In the genomic region with DNA sequence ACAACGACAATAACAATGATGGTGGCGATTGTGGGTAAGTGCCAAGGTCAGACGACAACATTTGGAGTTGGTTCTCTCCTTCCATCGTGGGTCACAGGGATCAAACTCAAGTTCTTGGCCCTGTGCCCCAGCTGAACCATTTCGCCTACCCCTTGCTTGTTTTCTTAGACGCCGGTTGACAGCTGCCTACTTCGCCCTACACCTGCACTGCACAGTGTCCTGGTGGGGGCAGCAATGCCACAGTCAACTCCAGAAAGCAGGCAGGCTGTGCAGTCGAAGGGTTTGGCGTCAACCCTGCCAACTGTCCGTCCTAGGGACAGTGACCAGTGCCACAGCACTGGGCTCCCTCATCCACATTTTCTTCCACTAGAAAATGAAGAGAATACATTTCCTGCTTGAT, we compare ENCODE assay signal across 15 mouse cellular contexts. TPM values are rescaled to one million over a fixed set of nuclear protein-coding genes. Genes with fewer than 3 reads are reported as not detected.
DNase-seq lines count a peak whose midpoint lies in the region; ATAC-seq and TF ChIP-seq lines count a peak whose summit lies in the region.
"Had no signal": no experiment of that assay in that cellular context is flagged by ENCODE, and none has a peak within 500 bp of the region (broad histone marks: within the 10 kb centered on the region; RNA-seq: fewer than 3 reads in every experiment).

No protein-coding gene starts in this region.

- no peaks in the 10 kb centered on the region for H3K9me3 ChIP-seq in kidney, embryonic 14.5 days (ENCODE audit: control insufficient read depth, low read length)
- no peaks in the 10 kb centered on the region for H3K9me3 ChIP-seq in kidney, embryonic 16.5 days (ENCODE audit: low read length)
- H3K9me3 ChIP-seq in CH12.LX (replicated peaks; ENCODE audit: low read length), result no peaks in the 10 kb centered on the region
- H3K9me3 ChIP-seq: forebrain, embryonic 10.5 days; heart, embryonic 15.5 days; intestine, embryonic 15.5 days; limb, embryonic 15.5 days; midbrain, embryonic 10.5 days; neural tube, embryonic 13.5 days had no signal

- no peak overlapping the region for H3K4me2 ChIP-seq in kidney, embryonic 14.5 days (replicated peaks; ENCODE audit: low read depth, low read length)
- H3K4me2 ChIP-seq in kidney, embryonic 16.5 days (replicated peaks; ENCODE audit: low read depth, low read length), result no peak overlapping the region; the same call in 1 of the 2 replicates
- H3K4me2 ChIP-seq in CH12.LX (ENCODE audit: insufficient read depth, low read depth, poor library complexity, severe bottlenecking), result no peak overlapping the region
- H3K4me2 ChIP-seq: heart, embryonic 15.5 days; hindbrain, embryonic 14.5 days; intestine, embryonic 15.5 days; limb, embryonic 15.5 days; neural tube, embryonic 13.5 days had no signal

- WGBS in heart, adult 2 months, result 38% methylated on average over 11 of the region's 11 CpGs
- 49% methylated on average over 11 of the region's 11 CpGs for WGBS in kidney, embryonic 14.5 days
- WGBS in kidney, embryonic 16.5 days, result 55% methylated on average over 11 of the region's 11 CpGs

- peak; percentile 25; the same call in 1 of the 2 replicates for TF ChIP-seq CTCF in heart, adult 2 months (IDR thresholded peaks at IDR 0.05)
- TF ChIP-seq CTCF in CH12.LX (conservative IDR thresholded peaks at IDR 0.05 in 1 of 2, IDR thresholded peaks at IDR 0.05 in 1 of 2; ENCODE audit: low read depth in 2 of 2, low read length in 2 of 2), result peak in 1 of 2 experiments; percentile 45; a peak in 2 of 4 replicates

- TF ChIP-seq POLR2A in heart, adult 2 months (IDR thresholded peaks at IDR 0.05; ENCODE audit: insufficient read depth, low read depth, low read length), result no peak
- no peak for TF ChIP-seq POLR2A in CH12.LX (IDR thresholded peaks at IDR 0.05; ENCODE audit: low read depth, low read length)

- 0 out of 2 replicates have a peak, but pooled peaks have one; percentile 10 for ATAC-seq in kidney, embryonic 14.5 days (ENCODE audit: low FRiP score, low TSS enrichment)
- ATAC-seq in kidney, embryonic 16.5 days (ENCODE audit: low FRiP score, low TSS enrichment), result no peak
- ATAC-seq: intestine, embryonic 15.5 days had no signal

- no peaks in the 10 kb centered on the region for H3K79me2 ChIP-seq in heart, adult 2 months (replicated peaks; ENCODE audit: control insufficient read depth, insufficient read depth, low read length)
- no peaks in the 10 kb centered on the region for H3K79me2 ChIP-seq in CH12.LX (replicated peaks; ENCODE audit: control insufficient read depth, extremely low read depth, insufficient read depth, poor library complexity, severe bottlenecking)

- no peak for TF ChIP-seq EP300 in heart, adult 2 months (IDR thresholded peaks at IDR 0.05; ENCODE audit: insufficient read depth, low read depth, low read length)
- no peak for TF ChIP-seq EP300 in CH12.LX (IDR thresholded peaks at IDR 0.05; ENCODE audit: low read length)

- H3K36me3 ChIP-seq in heart, adult 2 months (ENCODE audit: control insufficient read depth, insufficient read depth, low read length), result no peaks in the 10 kb centered on the region
- no peaks in the 10 kb centered on the region for H3K36me3 ChIP-seq in kidney, embryonic 14.5 days (ENCODE audit: control insufficient read depth, insufficient read depth, low read length)
- no peaks in the 10 kb centered on the region for H3K36me3 ChIP-seq in kidney, embryonic 16.5 days (ENCODE audit: insufficient read depth, low read length)
- no peaks in the 10 kb centered on the region for H3K36me3 ChIP-seq in CH12.LX (replicated peaks in 1 of 2; ENCODE audit: control insufficient read depth in 1 of 2, insufficient read depth in 1 of 2, low read length in 1 of 2)
- H3K36me3 ChIP-seq: forebrain, embryonic 10.5 days; heart, embryonic 15.5 days; intestine, embryonic 15.5 days; limb, embryonic 15.5 days; midbrain, embryonic 10.5 days; neural tube, embryonic 13.5 days had no signal

- DNase-seq in heart, adult 2 months, result no peak
- DNase-seq in heart, postnatal 36 days, result no peak
- no peak for DNase-seq in CH12.LX (ENCODE audit: extremely low read depth)
- peak; percentile 26 for DNase-seq in kidney, postnatal 14 days
- DNase-seq in cerebellum, postnatal 4 days (ENCODE audit: low spot score in 2 of 2), result no peak
- DNase-seq: gastrocnemius, postnatal 25 days had no signal

- no peaks in the 10 kb centered on the region for H3K4me1 ChIP-seq in heart, adult 2 months (ENCODE audit: control insufficient read depth, insufficient read depth, low read length)
- H3K4me1 ChIP-seq in kidney, embryonic 14.5 days (ENCODE audit: control insufficient read depth, insufficient read depth, low read length), result no peaks in the 10 kb centered on the region
- no peaks in the 10 kb centered on the region for H3K4me1 ChIP-seq in kidney, embryonic 16.5 days (ENCODE audit: insufficient read depth, low read length)
- peaks cover 0 to 2% of the 10 kb centered on the region in 2 experiments; a peak in 1 of 4 replicates for H3K4me1 ChIP-seq in CH12.LX (ENCODE audit: control insufficient read depth in 1 of 2, insufficient read depth in 2 of 2)

- H3K9ac ChIP-seq in heart, adult 2 months (ENCODE audit: low read depth, low read length), result no peak overlapping the region
- no peak overlapping the region for H3K9ac ChIP-seq in kidney, embryonic 14.5 days (ENCODE audit: low read depth, low read length)
- H3K9ac ChIP-seq in kidney, embryonic 16.5 days (replicated peaks; ENCODE audit: low read length), result no peak overlapping the region
- no peak overlapping the region for H3K9ac ChIP-seq in CH12.LX (ENCODE audit: insufficient read depth, low read depth)
- H3K9ac ChIP-seq: heart, embryonic 15.5 days; hindbrain, embryonic 14.5 days; intestine, embryonic 15.5 days; limb, embryonic 15.5 days; neural tube, embryonic 13.5 days had no signal

- dilution Hi-C loops in CH12.LX (cut with MboI; ENCODE audit: extremely low pct_ligation_motif_present, extremely low pct_unique_long_range_greater_than_20kb, low sequenced_read_pairs), result no loop called here

- no peak overlapping the region for H3K27ac ChIP-seq in heart, adult 2 months
- no peak overlapping the region for H3K27ac ChIP-seq in kidney, embryonic 14.5 days (ENCODE audit: low read depth, low read length)
- H3K27ac ChIP-seq in kidney, embryonic 16.5 days (ENCODE audit: low read length), result no peak overlapping the region
- H3K27ac ChIP-seq in CH12.LX (ENCODE audit: insufficient read depth, low read depth), result no peak overlapping the region
- H3K27ac ChIP-seq: forebrain, embryonic 10.5 days; heart, embryonic 15.5 days; hindbrain, embryonic 14.5 days; intestine, embryonic 15.5 days; limb, embryonic 15.5 days; midbrain, embryonic 10.5 days; neural tube, embryonic 13.5 days had no signal

- intact Hi-C loops in heart, adult 2 months (cut with DNase I), result loop anchor here (1.0 kb wide), 1 partner anchor 115 kb away; no protein-coding TSS in a partner anchor
- intact Hi-C loops in heart, postnatal 36 days (cut with DNase I), result loop anchor here (5.0 kb wide), 2 partner anchors 34 to 174 kb away; no protein-coding TSS in a partner anchor

- H3K4me3 ChIP-seq in heart, adult 2 months, result no peak overlapping the region
- no peak overlapping the region for H3K4me3 ChIP-seq in kidney, embryonic 14.5 days (ENCODE audit: low read length)
- H3K4me3 ChIP-seq in kidney, embryonic 16.5 days (ENCODE audit: low read length), result no peak overlapping the region
- H3K4me3 ChIP-seq in CH12.LX (replicated peaks in 1 of 3; ENCODE audit: low read depth in 2 of 3, low read length in 2 of 3, poor library complexity in 1 of 3), result no peak overlapping the region
- H3K4me3 ChIP-seq: forebrain, embryonic 10.5 days; heart, embryonic 15.5 days; intestine, embryonic 15.5 days; limb, embryonic 15.5 days; midbrain, embryonic 10.5 days; neural tube, embryonic 13.5 days had no signal

- peak; percentile 20 for TF ChIP-seq RAD21 in CH12.LX (IDR thresholded peaks at IDR 0.05; ENCODE audit: low read depth, low read length)

- in situ Hi-C loops in CH12.LX (cut with MboI; ENCODE audit: low pct_ligation_motif_present, low pct_unique_long_range_greater_than_20kb, low sequenced_read_pairs), result loop anchor here (5.0 kb wide), 1 partner anchor 39 kb away; no protein-coding TSS in a partner anchor

- H3K27me3 ChIP-seq in heart, adult 2 months (ENCODE audit: control insufficient read depth, insufficient read depth, low read length), result peaks cover 3% of the 10 kb centered on the region
- peaks cover 37% of the 10 kb centered on the region for H3K27me3 ChIP-seq in kidney, embryonic 14.5 days (ENCODE audit: control insufficient read depth, insufficient read depth, low read length)
- H3K27me3 ChIP-seq in kidney, embryonic 16.5 days (ENCODE audit: insufficient read depth, low read length), result peaks cover 30% of the 10 kb centered on the region
- peaks cover 90% of the 10 kb centered on the region for H3K27me3 ChIP-seq in CH12.LX (replicated peaks)

TF ChIP-seq in CH12.LX, 34 proteins besides CTCF, POLR2A, EP300 and RAD21 (continues in another document):
- TF ChIP-seq MAX (IDR thresholded peaks at IDR 0.05; ENCODE audit: low read length) (no peak), ETS1 (conservative IDR thresholded peaks at IDR 0.05; ENCODE audit: low read depth, low read length) (no peak), NELFE (IDR thresholded peaks at IDR 0.05; ENCODE audit: low read depth, low read length) (no peak), RCOR1 (conservative IDR thresholded peaks at IDR 0.05; ENCODE audit: low read depth, low read length) (no peak), ZKSCAN1 (IDR thresholded peaks at IDR 0.05; ENCODE audit: borderline replicate concordance, low read depth, low read length) (no peak), SIN3A (IDR thresholded peaks at IDR 0.05; ENCODE audit: low read length) (no peak), POLR2AphosphoS2 (IDR thresholded peaks at IDR 0.05; ENCODE audit: low read depth, low read length) (no peak), MYC (IDR thresholded peaks at IDR 0.05; ENCODE audit: low read depth, low read length) (no peak)

RNA-seq across cellular contexts. Expression of a gene that starts 4.1 kb away (rescaled TPM):
- not detected for total RNA-seq in heart, adult 2 months (2021)
- not detected in 2 replicates for polyA plus RNA-seq in heart, adult 2 months (2012; rRNA removed)
- not detected for total RNA-seq in heart, postnatal 36 days (2021)
- polyA plus RNA-seq in kidney, embryonic 14.5 days (2014; fragmentation: Nextera tagmentation; extraction: Ambion mirVana), result 14.2 and 18.5 TPM in 2 replicates
- polyA plus RNA-seq in kidney, embryonic 16.5 days (2015; fragmentation: Nextera tagmentation; extraction: Ambion mirVana), result 54.3 and 68.2 TPM in 2 replicates
- total RNA-seq in CH12.LX (2012; rRNA removed) (not detected in 2 replicates), CH12.LX (2014; rRNA removed) (not detected in 2 replicates)
- not detected in 2 replicates for polyA plus RNA-seq in CH12.LX (2012; ENCODE audit: insufficient read length, low read depth)
- total RNA-seq: gastrocnemius, postnatal 25 days had no signal
- polyA plus RNA-seq: heart, embryonic 15.5 days; intestine, embryonic 15.5 days; limb, embryonic 15.5 days had no signal

RNA-seq across cellular contexts. Expression of a gene that starts 46.7 kb away (rescaled TPM):
- total RNA-seq in heart, adult 2 months (2021), result under 1 TPM; 0.03 to 0.09 TPM
- polyA plus RNA-seq in heart, adult 2 months (2012; rRNA removed), result 0.20 TPM in 1 of 2 replicates, not detected in the other
- total RNA-seq in heart, postnatal 36 days (2021), result under 1 TPM; 0.11 to 0.19 TPM
- 12.9 and 17.0 TPM in 2 replicates for polyA plus RNA-seq in kidney, embryonic 14.5 days (2014; fragmentation: Nextera tagmentation; extraction: Ambion mirVana)
- 8.8 and 9.7 TPM in 2 replicates for polyA plus RNA-seq in kidney, embryonic 16.5 days (2015; fragmentation: Nextera tagmentation; extraction: Ambion mirVana)
- total RNA-seq in CH12.LX (2012; rRNA removed) (10.2 and 11.5 TPM in 2 replicates), CH12.LX (2014; rRNA removed) (4.8 and 8.3 TPM in 2 replicates)
- 16.7 and 19.2 TPM in 2 replicates for polyA plus RNA-seq in CH12.LX (2012; ENCODE audit: insufficient read length, low read depth)

Comparison
In these comparisons a context has a peak if more than half of its experiments do, and no peak if none do; other contexts are left out.
1. RNA of a gene that starts 4.1 kb away (polyA plus RNA-seq): 54.3 to 68.2 TPM in kidney, embryonic 16.5 days and 14.2 to 18.5 TPM in kidney, embryonic 14.5 days; not detected in heart, adult 2 months and not detected in CH12.LX; every median in the first group is over 10 times any median in the second.